ENCODE assay signal across 11 mouse cellular contexts in the genomic region with DNA sequence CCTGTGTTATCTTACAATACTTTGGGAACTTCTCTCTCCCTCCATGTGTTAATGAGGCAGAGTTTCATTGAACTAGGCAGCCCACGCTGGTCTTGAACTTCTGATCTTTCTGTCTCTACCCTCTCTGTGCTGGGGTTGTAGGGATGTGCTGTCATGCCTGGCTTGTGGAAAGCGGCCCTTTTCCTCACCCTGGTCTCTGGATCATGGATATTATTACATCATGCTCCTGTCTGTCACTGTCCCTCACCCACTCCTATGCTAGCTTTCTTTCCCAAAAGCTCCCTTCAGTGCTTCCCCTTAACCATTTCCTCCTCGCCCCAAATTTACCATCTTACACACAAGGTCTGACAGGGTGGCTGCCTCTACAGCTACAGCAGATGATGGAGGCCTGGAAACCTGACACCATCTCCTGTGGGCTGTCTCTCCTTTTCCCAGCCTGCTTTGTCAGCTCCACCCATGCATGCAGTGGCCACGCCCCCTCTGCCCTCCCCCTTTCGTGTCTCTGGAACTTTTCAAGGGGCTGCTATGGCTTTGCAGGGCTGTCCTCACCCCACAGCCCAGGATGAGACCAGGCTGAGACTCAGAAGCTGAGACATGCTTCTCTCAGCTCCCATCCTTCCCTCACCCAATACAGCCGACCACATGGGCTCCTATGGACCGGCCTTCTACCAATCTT. TPM values are rescaled to one million over a fixed set of nuclear protein-coding genes. Genes with fewer than 3 reads are reported as not detected.
DNase-seq lines count a peak whose midpoint lies in the region; ATAC-seq lines count a peak whose summit lies in the region.
"Had no signal": no experiment of that assay in that cellular context is flagged by ENCODE, and none has a peak within 500 bp of the region (broad histone marks: within the 10 kb centered on the region; RNA-seq: fewer than 3 reads in every experiment).

No protein-coding gene starts in this region.

- ATAC-seq in hindbrain, embryonic 16.5 days, result no peak
- ATAC-seq in embryonic facial prominence, embryonic 11.5 days (replicated peaks; ENCODE audit: insufficient number of reproducible peaks, low FRiP score, low TSS enrichment, low read depth), result peak; percentile 84
- ATAC-seq in megakaryocyte-erythroid progenitor cell, adult 5-6 weeks (replicated peaks; ENCODE audit: low FRiP score, low TSS enrichment, poor library complexity, severe bottlenecking), result peak; percentile 52

- DNase-seq in hindbrain, embryonic 10.5 days (ENCODE audit: low spot score), result peak; percentile 80
- DNase-seq in CD4-positive helper T cell, adult 2 months (ENCODE audit: low read depth, low spot score), result peak; percentile 15
- DNase-seq in embryonic facial prominence, embryonic 11.5 days (ENCODE audit: low spot score), result peak; percentile 78
- no peak for DNase-seq in right cerebral cortex, postnatal 10 days (ENCODE audit: low spot score in 2 of 2)
- DNase-seq in layer of hippocampus, postnatal 14 days (ENCODE audit: low spot score in 2 of 2), result no peak
- DNase-seq in frontal cortex, postnatal 10 days (ENCODE audit: low spot score in 2 of 2), result no peak
- DNase-seq: cerebellum, postnatal 14 days had no signal

- H3K36me3 ChIP-seq in hindbrain, embryonic 10.5 days, result no peaks in the 10 kb centered on the region
- no peaks in the 10 kb centered on the region for H3K36me3 ChIP-seq in hindbrain, embryonic 16.5 days (ENCODE audit: control insufficient read depth, insufficient read depth, low read length)
- no peaks in the 10 kb centered on the region for H3K36me3 ChIP-seq in embryonic facial prominence, embryonic 11.5 days (replicated peaks; ENCODE audit: control insufficient read depth, insufficient read depth, low read depth, low read length)
- H3K36me3 ChIP-seq: G1E had no signal

- peak overlapping the region; percentile 59 for H3K27ac ChIP-seq in hindbrain, embryonic 10.5 days
- H3K27ac ChIP-seq in hindbrain, embryonic 16.5 days (ENCODE audit: low read depth, low read length), result no peak overlapping the region
- H3K27ac ChIP-seq in embryonic facial prominence, embryonic 11.5 days (replicated peaks; ENCODE audit: low read depth, low read length), result no peak overlapping the region
- H3K27ac ChIP-seq: left cerebral cortex, adult 2 months had no signal

- H3K9ac ChIP-seq in hindbrain, embryonic 16.5 days (ENCODE audit: low read depth, low read length), result no peak overlapping the region
- no peak overlapping the region for H3K9ac ChIP-seq in embryonic facial prominence, embryonic 11.5 days (replicated peaks; ENCODE audit: low read length)

- H3K27me3 ChIP-seq in hindbrain, embryonic 10.5 days (ENCODE audit: insufficient read depth, poor library complexity, severe bottlenecking), result peaks cover 2% of the 10 kb centered on the region; the same call in 1 of the 2 replicates
- no peaks in the 10 kb centered on the region for H3K27me3 ChIP-seq in hindbrain, embryonic 16.5 days (replicated peaks; ENCODE audit: control insufficient read depth, insufficient read depth, low read length)
- H3K27me3 ChIP-seq in embryonic facial prominence, embryonic 11.5 days (ENCODE audit: control insufficient read depth, insufficient read depth, low read length), result no peaks in the 10 kb centered on the region

- H3K9me3 ChIP-seq in hindbrain, embryonic 10.5 days, result no peaks in the 10 kb centered on the region
- no peaks in the 10 kb centered on the region for H3K9me3 ChIP-seq in hindbrain, embryonic 16.5 days (ENCODE audit: control insufficient read depth, low read length)
- no peaks in the 10 kb centered on the region for H3K9me3 ChIP-seq in embryonic facial prominence, embryonic 11.5 days (replicated peaks; ENCODE audit: control insufficient read depth, low read length)
- H3K9me3 ChIP-seq: G1E had no signal

- H3K4me2 ChIP-seq in hindbrain, embryonic 16.5 days (ENCODE audit: low read length), result no peak overlapping the region
- no peak overlapping the region for H3K4me2 ChIP-seq in embryonic facial prominence, embryonic 11.5 days (ENCODE audit: low read depth, low read length)

- H3K4me3 ChIP-seq in hindbrain, embryonic 10.5 days, result peak overlapping the region; percentile 23
- no peak overlapping the region for H3K4me3 ChIP-seq in hindbrain, embryonic 16.5 days (ENCODE audit: low read length)
- H3K4me3 ChIP-seq in embryonic facial prominence, embryonic 11.5 days (ENCODE audit: low read depth, low read length), result no peak overlapping the region
- H3K4me3 ChIP-seq: left cerebral cortex, adult 2 months had no signal

- WGBS in hindbrain, embryonic 10.5 days, result 35% methylated on average over 7 of the region's 7 CpGs
- 31% methylated on average over 7 of the region's 7 CpGs for WGBS in hindbrain, embryonic 16.5 days
- WGBS in embryonic facial prominence, embryonic 11.5 days, result 32% methylated on average over 7 of the region's 7 CpGs

- peaks cover 22% of the 10 kb centered on the region for H3K4me1 ChIP-seq in hindbrain, embryonic 10.5 days (replicated peaks)
- H3K4me1 ChIP-seq in hindbrain, embryonic 16.5 days (ENCODE audit: control insufficient read depth, insufficient read depth, low read depth, low read length), result no peaks in the 10 kb centered on the region
- no peaks in the 10 kb centered on the region for H3K4me1 ChIP-seq in embryonic facial prominence, embryonic 11.5 days (ENCODE audit: control insufficient read depth, insufficient read depth, low read length)

RNA-seq across cellular contexts. Expression of a gene that starts 1.2 kb away (rescaled TPM):
- 0.80 and 0.82 TPM in 2 replicates for polyA plus RNA-seq in hindbrain, embryonic 10.5 days (2016; fragmentation: Nextera tagmentation; extraction: Ambion mirVana)
- 0.14 TPM in 1 of 2 replicates, not detected in the other for polyA plus RNA-seq in hindbrain, embryonic 16.5 days (2015; fragmentation: Nextera tagmentation; extraction: Ambion mirVana)
- 0.20 and 0.26 TPM in 2 replicates for polyA plus RNA-seq in embryonic facial prominence, embryonic 11.5 days (2014; fragmentation: Nextera tagmentation; extraction: Ambion mirVana)
- total RNA-seq in megakaryocyte-erythroid progenitor cell, adult 5-6 weeks (2014; fragmentation: Nextera tagmentation), result 6.2 and 15.1 TPM in 2 replicates
- total RNA-seq in megakaryocyte-erythroid progenitor cell, adult 5-6 weeks (2017), result 0.75 and 5.8 TPM in 2 replicates
- total RNA-seq in layer of hippocampus, postnatal 14 days (2021), result not detected
- polyA plus RNA-seq: G1E had no signal

RNA-seq across cellular contexts. Expression of a gene that starts 26.0 kb away (rescaled TPM):
- polyA plus RNA-seq in hindbrain, embryonic 10.5 days (2016; fragmentation: Nextera tagmentation; extraction: Ambion mirVana), result 5.8 and 7.7 TPM in 2 replicates
- polyA plus RNA-seq in hindbrain, embryonic 16.5 days (2015; fragmentation: Nextera tagmentation; extraction: Ambion mirVana), result 20.5 and 20.9 TPM in 2 replicates
- 9.4 and 9.7 TPM in 2 replicates for polyA plus RNA-seq in embryonic facial prominence, embryonic 11.5 days (2014; fragmentation: Nextera tagmentation; extraction: Ambion mirVana)
- 26.4 and 41.6 TPM in 2 replicates for total RNA-seq in megakaryocyte-erythroid progenitor cell, adult 5-6 weeks (2014; fragmentation: Nextera tagmentation)
- 35.0 and 36.7 TPM in 2 replicates for total RNA-seq in megakaryocyte-erythroid progenitor cell, adult 5-6 weeks (2017)
- total RNA-seq in layer of hippocampus, postnatal 14 days (2021), result 10 to 100 TPM; 36.8 to 38.0 TPM

RNA-seq across cellular contexts. Expression of a gene that starts 29.1 kb away (rescaled TPM):
- 131 and 135 TPM in 2 replicates for polyA plus RNA-seq in hindbrain, embryonic 10.5 days (2016; fragmentation: Nextera tagmentation; extraction: Ambion mirVana)
- polyA plus RNA-seq in hindbrain, embryonic 16.5 days (2015; fragmentation: Nextera tagmentation; extraction: Ambion mirVana), result 98.5 and 123 TPM in 2 replicates
- polyA plus RNA-seq in embryonic facial prominence, embryonic 11.5 days (2014; fragmentation: Nextera tagmentation; extraction: Ambion mirVana), result 95.9 and 114 TPM in 2 replicates
- 173 and 198 TPM in 2 replicates for total RNA-seq in megakaryocyte-erythroid progenitor cell, adult 5-6 weeks (2014; fragmentation: Nextera tagmentation)
- total RNA-seq in megakaryocyte-erythroid progenitor cell, adult 5-6 weeks (2017), result 312 and 511 TPM in 2 replicates
- 100 to 1,000 TPM; 248 to 278 TPM for total RNA-seq in layer of hippocampus, postnatal 14 days (2021)

RNA-seq across cellular contexts. Expression of a gene that starts 49.8 kb away (rescaled TPM):
- 0.11 and 0.24 TPM in 2 replicates for polyA plus RNA-seq in hindbrain, embryonic 10.5 days (2016; fragmentation: Nextera tagmentation; extraction: Ambion mirVana)
- 0.25 and 0.28 TPM in 2 replicates for polyA plus RNA-seq in hindbrain, embryonic 16.5 days (2015; fragmentation: Nextera tagmentation; extraction: Ambion mirVana)
- not detected in 2 replicates for polyA plus RNA-seq in embryonic facial prominence, embryonic 11.5 days (2014; fragmentation: Nextera tagmentation; extraction: Ambion mirVana)
- 0.81 and 2.9 TPM in 2 replicates for total RNA-seq in megakaryocyte-erythroid progenitor cell, adult 5-6 weeks (2014; fragmentation: Nextera tagmentation)
- not detected in 2 replicates for total RNA-seq in megakaryocyte-erythroid progenitor cell, adult 5-6 weeks (2017)
- 1 to 10 TPM in 1 of 2 experiments, under 1 TPM in 1; 0.55 to 1.0 TPM for total RNA-seq in layer of hippocampus, postnatal 14 days (2021)
- total RNA-seq: G1E had no signal
- polyA plus RNA-seq: G1E had no signal

RNA-seq across cellular contexts. Expression of a gene that starts 54.1 kb away (rescaled TPM):
- polyA plus RNA-seq in hindbrain, embryonic 10.5 days (2016; fragmentation: Nextera tagmentation; extraction: Ambion mirVana), result 0.99 and 1.7 TPM in 2 replicates
- 4.7 and 6.7 TPM in 2 replicates for polyA plus RNA-seq in hindbrain, embryonic 16.5 days (2015; fragmentation: Nextera tagmentation; extraction: Ambion mirVana)
- 0.70 and 1.0 TPM in 2 replicates for polyA plus RNA-seq in embryonic facial prominence, embryonic 11.5 days (2014; fragmentation: Nextera tagmentation; extraction: Ambion mirVana)
- 1.1 and 3.6 TPM in 2 replicates for total RNA-seq in megakaryocyte-erythroid progenitor cell, adult 5-6 weeks (2014; fragmentation: Nextera tagmentation)
- 0.05 and 0.46 TPM in 2 replicates for total RNA-seq in megakaryocyte-erythroid progenitor cell, adult 5-6 weeks (2017)
- 10 to 100 TPM; 26.8 to 27.4 TPM for total RNA-seq in layer of hippocampus, postnatal 14 days (2021)

Comparison
In these comparisons a context has a peak if more than half of its experiments do, and no peak if none do; other contexts are left out.
1. DNase-seq: peak in hindbrain, embryonic 10.5 days (single experiment), CD4-positive helper T cell, adult 2 months (single experiment) and embryonic facial prominence, embryonic 11.5 days (single experiment); none in right cerebral cortex, postnatal 10 days (0 of 2), layer of hippocampus, postnatal 14 days (0 of 2) and frontal cortex, postnatal 10 days (0 of 2).